Mouse (Mus musculus): ENCODE data around the gene Wdr49.

GRCm38 (mm10) chr3:75276522-75276921 is 205.4 kb downstream of the Wdr49 start:
- no peak for TF ChIP-seq CTCF (IDR thresholded peaks at IDR 0.05; ENCODE audit: low read depth)
- TF ChIP-seq EP300 (optimal IDR thresholded peaks at IDR 0.05) = no peak

Data from stomach, postnatal 0 days (tissue).